Mouse (Mus musculus) hematopoietic stem cell, adult 5-6 weeks (primary cell): Measurements from ENCODE around the gene Klk1b4. TPM values are rescaled to one million over a fixed set of nuclear protein-coding genes. Genes with fewer than 3 reads are reported as not detected.
"Not testable (repeated sequence)": the region's sequence is repeated elsewhere in the genome, so short reads cannot be mapped to it uniquely, and the experiment has no call there.

Experiments used
- ATAC-seq, 2 experiments: fragments of 125-278 bp in 1 of 2; replicated peaks in 1 of 2; 2 replicates each; pipeline ENCODE4 v1.8.0; 2016 to 2017; ENCODE audit warnings: inconsistent platforms in 2 of 2, mild to moderate bottlenecking in 2 of 2, moderate number of reproducible peaks in 2 of 2, low read depth in 1 of 2, moderate TSS enrichment in 1 of 2; ENCODE audit not compliant: low FRiP score in 2 of 2, poor library complexity in 2 of 2, severe bottlenecking in 2 of 2, insufficient read depth in 1 of 2, low TSS enrichment in 1 of 2
- total RNA-seq: library from RNA; stranded (forward); fragments of 172-1452, 232-1000 nt; gene quantifications from 2 replicates; pipeline ENCODE4 v1.2.3, GENCODE M21; 2017

Klk1b4 gene
- total RNA-seq = not detected in 2 replicates

DNA sequence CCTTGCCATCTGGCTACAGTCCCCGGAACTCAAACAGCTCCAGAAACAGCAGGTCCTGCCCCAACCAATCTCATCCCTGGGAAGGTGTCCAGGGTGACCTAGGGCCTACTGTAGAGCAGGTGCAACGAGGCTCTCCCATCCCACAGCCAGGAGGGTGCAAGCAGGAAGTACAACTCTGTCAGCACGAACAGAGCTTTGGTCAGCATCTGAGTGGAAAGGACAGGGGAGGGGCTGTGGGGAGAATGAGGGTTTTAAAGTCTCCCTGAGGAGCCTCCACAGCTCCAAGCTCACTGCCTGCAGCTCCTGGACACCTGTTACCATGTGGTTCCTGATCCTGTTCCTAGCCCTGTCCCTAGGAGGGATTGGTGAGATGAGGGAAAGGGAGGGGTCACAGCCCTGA, at the start of gene Klk1b4:
Klk1b4 (plus strand) TSS at position 301 of the 400 bp plus-strand sequence.
- not testable (repeated sequence) for ATAC-seq

DNA sequence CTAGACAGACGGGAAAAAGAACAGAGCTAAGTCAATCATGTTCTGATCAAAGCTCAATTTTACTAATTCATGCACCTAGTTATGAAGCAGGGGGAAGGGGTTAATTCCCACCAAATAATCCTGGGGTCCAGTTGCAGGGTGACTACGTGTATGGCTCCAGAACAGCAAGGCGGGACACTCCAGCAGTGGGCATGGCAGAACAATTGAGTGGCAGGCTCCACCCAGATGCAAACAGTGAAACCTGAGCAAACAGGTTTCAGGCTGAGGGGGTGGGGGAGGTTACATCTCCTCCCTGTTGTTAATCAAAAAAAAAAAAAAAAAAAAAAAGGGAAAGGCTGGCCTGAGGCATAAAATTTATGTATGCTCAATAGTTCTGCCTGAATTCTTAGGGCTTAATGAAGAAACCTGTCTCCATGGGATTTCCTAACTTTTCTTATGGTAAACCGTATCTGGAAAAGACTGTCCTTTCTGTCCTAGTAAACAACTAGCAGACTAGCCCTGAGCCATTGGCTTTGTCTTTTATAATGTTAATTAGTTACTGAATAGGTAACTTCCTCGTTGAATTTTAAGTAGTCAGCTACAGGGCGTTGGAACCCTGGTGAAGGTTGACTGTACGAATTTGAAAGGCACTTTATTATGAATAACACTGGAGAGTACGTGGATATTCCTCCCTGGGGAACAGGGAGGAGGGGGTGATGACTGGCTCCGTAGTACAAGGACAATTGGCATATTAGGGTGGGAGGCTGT, 27.8 kb upstream of the Klk1b4 start:
- no peak for ATAC-seq

DNA sequence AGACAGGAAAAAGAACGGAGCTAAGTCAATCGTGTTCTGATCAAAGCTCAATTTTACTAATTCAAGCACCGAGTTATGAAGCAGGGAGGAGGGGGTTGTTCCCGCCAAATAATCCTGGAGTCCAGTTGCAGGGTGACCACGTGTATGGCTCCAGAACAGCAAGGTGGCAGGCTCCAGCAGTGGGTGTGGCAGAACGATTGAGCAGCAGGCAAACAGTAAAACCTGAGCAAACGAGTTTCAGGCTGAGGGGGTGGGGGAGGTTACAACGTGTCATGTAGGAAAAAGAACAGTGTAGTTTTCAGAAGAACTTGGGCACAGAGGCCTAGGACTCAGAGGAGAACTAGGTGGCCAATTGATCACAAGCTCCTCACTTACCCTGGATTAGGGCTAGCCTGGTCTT, 20.7 kb upstream of the Klk1b4 start:
- ATAC-seq = not testable (repeated sequence)

DNA sequence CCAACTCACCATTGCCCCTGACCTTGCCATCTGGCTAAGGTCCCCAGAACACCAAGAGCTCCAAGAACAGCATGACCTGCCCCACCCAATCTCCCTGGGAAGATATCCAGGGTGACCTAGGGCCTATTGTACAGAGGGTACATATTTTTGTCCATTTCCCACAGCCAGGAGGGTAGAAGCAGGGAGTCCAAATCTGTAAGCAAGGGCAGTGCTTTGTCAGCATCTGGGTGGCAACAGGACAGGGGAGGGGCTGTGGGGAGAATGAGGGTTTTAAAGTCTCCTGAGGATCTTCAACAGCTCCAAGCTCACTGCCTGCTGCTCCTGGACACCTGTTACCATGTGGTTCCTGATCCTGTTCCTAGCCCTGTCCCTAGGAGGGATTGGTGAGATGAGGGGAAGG, 19.3 kb upstream of the Klk1b4 start, which contains the start of gene Klk1b24:
Klk1b24 (plus strand) TSS at position 301 of the 400 bp plus-strand sequence.
- ATAC-seq = not testable (repeated sequence)

DNA sequence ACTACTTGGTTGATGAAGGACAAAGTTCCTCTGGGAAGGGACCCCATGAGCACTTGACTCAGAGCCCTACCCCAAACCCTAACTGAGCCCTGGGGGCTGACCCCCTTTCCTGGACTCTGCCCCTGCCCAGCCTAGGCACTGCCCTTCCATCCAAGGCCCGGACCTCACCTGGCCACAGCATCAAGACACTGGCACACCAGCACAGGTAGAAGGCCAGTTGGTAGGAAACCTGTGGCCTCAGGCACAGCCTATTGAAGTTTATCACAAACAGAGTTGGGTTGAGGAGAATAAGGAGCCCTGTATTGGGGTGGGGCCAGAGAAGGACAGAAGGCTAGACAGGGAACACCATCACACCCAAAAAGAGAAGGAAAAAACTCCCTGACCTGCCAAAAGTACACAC, 13.8 kb upstream of the Klk1b4 start:
- not testable (repeated sequence) for ATAC-seq

GRCm38 (mm10) chr7:44197891-44198290, 9.3 kb upstream of the Klk1b4 start, which contains the start of gene Klk1b3:
Gene Klk1b3, plus strand, starts transcription at chr7:44198191.
- ATAC-seq = no peak

GRCm38 (mm10) chr7:44208307-44208706, 1.1 kb downstream of the Klk1b4 start:
- no peak for ATAC-seq

DNA sequence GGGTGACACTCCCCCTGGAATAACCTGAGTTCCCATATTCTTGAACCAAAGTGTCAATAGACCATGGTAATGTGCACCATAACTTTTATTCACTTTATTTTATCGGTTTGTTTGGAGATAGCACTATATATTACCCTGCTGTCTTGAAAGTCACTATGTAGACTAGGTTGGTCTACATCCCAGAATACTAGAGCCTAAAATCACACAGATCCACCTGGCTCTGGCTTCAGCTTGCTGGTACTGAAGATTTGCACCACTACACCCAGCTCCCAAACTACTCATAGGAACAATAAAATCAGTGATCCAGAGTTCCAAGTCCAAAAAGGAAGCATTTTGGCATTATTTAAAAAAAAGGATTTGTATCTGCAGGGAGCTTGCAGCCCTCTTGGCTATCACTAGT, 8.4 kb downstream of the Klk1b4 start, which contains the start of gene Klk1b5:
Klk1b5 (plus strand) TSS at position 301 of the 400 bp plus-strand sequence.
- no peak for ATAC-seq

DNA sequence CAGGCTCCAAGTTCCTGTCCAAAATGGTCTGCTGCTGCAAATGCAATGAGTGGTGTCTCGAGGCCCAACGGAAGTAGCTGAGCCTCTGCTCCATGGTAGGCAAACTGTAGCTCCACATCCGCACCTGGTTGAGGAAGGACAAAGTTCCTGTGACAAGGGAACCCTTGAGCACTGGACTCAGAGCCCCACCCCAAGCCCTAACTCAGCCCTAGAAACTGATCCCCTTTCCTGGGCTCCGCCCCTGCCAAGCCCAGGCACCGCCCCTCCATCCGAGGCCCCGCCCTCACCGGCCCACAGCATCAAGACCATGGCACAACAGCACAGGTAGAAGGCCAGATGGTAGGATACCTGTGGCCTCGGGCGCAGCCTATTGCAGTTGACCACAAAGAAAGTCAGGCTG, 14.4 kb downstream of the Klk1b4 start:
- not testable (repeated sequence) for ATAC-seq

- ATAC-seq = not testable (repeated sequence)
Measured at GRCm38 (mm10) chr7:44222335-44222734, 15.1 kb downstream of the Klk1b4 start.

DNA sequence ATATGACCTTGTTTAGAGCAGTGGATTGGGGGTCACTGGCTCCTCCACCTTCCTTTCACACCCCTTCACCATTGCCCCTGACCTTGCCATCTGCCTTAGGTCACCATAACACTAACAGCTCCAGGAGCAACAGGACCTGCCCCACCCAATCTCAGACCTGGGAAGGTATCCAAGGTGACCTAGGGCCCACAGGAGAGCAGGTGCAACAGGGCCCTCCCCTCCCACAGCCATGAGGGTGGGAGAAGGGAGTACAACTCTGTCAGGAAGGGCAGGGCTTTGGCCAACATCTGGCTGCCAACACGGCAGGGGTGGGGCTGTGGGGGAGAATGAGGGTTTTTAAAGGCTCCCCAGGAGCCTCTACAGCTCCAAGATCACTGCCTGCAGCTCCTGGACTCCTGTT, 17.8 kb downstream of the Klk1b4 start, which contains the start of gene Klk1:
Klk1 (plus strand) TSS at position 285 of the 400 bp plus-strand sequence.
- no peak for ATAC-seq

GRCm38 (mm10) chr7:44235909-44236308, 28.7 kb downstream of the Klk1b4 start, which contains the start of gene Gm36864:
Gene Gm36864, plus strand, starts transcription at chr7:44236177.
- no peak for ATAC-seq

DNA sequence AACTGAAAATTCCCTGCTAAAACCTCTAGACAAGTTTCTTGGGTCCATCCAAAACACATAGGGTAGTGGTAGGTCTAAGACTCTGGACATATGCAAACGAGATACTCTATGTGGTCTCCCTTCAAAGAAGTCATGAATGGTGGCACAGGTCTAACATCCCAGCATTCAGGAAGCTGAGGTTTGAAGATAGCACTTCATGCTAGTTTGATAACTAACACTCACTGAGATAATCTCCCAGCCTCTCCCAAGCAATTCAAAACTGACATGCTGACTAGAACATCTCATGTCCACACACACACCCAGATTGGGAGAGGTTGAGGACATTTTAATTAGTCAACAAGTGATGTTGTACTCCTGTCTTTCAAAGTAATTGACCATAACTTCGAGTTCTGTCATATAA, 32.7 kb downstream of the Klk1b4 start:
- ATAC-seq = no peak

- ATAC-seq = no peak; a peak in 1 of 4 replicates
Measured at GRCm38 (mm10) chr7:44240712-44241111, 33.5 kb downstream of the Klk1b4 start.

DNA sequence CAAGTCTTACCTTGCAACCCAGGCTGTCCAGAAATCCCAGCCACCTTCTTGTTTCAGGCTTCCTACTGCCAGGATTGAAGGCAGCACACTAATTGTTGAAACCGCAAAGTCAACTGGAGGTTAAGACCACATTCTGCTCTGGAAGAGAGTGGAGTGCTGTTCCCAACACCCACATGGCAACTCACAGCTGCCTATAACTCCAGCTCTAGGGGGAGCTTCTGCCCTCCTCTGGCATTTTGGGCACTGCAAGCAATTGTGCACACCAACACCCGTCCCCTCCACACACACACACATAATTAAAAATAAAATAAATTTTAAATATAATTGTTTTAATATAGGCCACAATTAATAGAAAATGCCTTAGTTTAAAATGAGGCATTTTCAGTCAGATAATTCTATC, 33.9 kb downstream of the Klk1b4 start:
- ATAC-seq = no peak

DNA sequence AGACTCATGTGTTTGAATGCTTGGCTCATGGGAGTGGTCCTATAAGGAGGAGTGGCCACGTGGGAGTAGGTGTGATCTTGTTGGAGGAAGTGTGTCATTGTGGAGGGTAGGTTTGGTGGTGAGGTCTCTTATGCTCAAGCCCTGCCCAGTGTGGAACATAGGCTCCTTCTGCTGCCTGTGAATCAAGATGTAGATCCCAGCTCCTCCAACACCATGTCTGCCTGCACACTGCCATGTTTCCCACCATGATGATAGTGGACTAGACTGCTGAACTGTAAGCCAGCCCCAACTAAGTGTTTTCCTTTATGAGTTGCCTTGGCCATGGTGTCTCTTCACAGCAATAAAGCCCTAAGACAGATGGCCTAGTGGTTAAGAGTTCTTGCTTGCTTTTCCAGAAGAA, 36.8 kb downstream of the Klk1b4 start:
- no peak for ATAC-seq

- peak; percentile 70 to 83 for ATAC-seq
Measured at GRCm38 (mm10) chr7:44246055-44246983, 39.1 kb downstream of the Klk1b4 start, which contains the start of the genes 1700028J19Rik and 2410002F23Rik. Gene 1700028J19Rik, minus strand, starts transcription at chr7:44246695. Gene 2410002F23Rik, plus strand, starts transcription at chr7:44246722.
